Mouse (Mus musculus) hindbrain, embryonic 10.5 days (tissue): ENCODE measurements at regions not wholly inside any gene's neighbourhood (a gene's known extent, or its start where the extent isn't known, plus 50 kb on each side); places are given as distances from the start of the nearest gene placed in this dataset.

Source experiments
- DNase-seq: peaks from one replicate; pipeline ENCODE4 v3.0.0-alpha.2; 2017; ENCODE audit warnings: low spot score
- H3K27ac ChIP-seq: fragments of 300-500 bp; sonication (generic); 2 replicates; pipeline ENCODE4 v1.5.1; 2016; ENCODE audit warnings: mild to moderate bottlenecking, moderate library complexity
- H3K27me3 ChIP-seq: fragments of 300-500 bp; sonication (generic); 2 replicates; pipeline ENCODE4 v1.6.1; 2016; ENCODE audit warnings: mild to moderate bottlenecking; ENCODE audit not compliant: poor library complexity, insufficient read depth, severe bottlenecking
- H3K36me3 ChIP-seq: fragments of 300-500 bp; sonication (generic); 2 replicates; pipeline ENCODE4 v1.6.1; 2016; ENCODE audit warnings: mild to moderate bottlenecking, moderate library complexity
- H3K4me1 ChIP-seq: fragments of 300-500 bp; sonication (generic); replicated peaks from 2 replicates; pipeline ENCODE4 v1.6.1; 2016; ENCODE audit warnings: mild to moderate bottlenecking
- H3K4me3 ChIP-seq: fragments of 300-500 bp; sonication (generic); 2 replicates; pipeline ENCODE4 v1.5.1; 2016; ENCODE audit warnings: mild to moderate bottlenecking, moderate library complexity
- H3K9me3 ChIP-seq: fragments of 300-500 bp; sonication (generic); 2 replicates; pipeline ENCODE4 v1.6.1; 2016; ENCODE audit warnings: mild to moderate bottlenecking, moderate library complexity
- WGBS: fragments of 180-500 bp; shearing (Covaris S2); methylation state at CpG from one replicate; pipeline ENCODE4 v1.1.7; 2016; 5-methylcytosine and 5-hydroxymethylcytosine counted together

DNA sequence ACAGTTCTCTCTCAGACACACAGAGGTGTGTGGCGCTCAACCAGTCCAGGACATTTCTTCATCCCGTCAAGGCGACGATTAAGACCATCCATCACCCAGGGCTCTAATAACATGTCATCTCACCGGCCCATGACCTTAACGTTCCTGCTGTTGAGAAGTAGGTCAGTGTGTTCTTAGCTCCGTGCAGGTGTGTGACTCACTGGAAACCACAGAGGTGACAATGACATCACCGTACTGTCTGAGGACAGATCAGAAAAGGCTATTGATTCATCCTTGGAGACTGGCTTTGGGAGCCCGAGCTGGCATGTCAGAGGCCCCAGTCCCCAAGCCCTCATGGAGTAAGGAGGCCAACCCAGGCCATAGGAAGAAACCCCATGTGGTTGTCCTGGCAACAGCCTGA, 109.3 kb upstream of the Sulf2 start:
- DNase-seq = no peak
- peaks cover 69% of the 10 kb centered on the region for H3K27me3 ChIP-seq

GRCm38 (mm10) chr2:166261799-166262198, 106.3 kb upstream of the Sulf2 start:
- H3K9me3 ChIP-seq = no peaks in the 10 kb centered on the region
- peaks cover 82% of the 10 kb centered on the region for H3K27me3 ChIP-seq
- no peaks in the 10 kb centered on the region for H3K36me3 ChIP-seq
- H3K27ac ChIP-seq = peak overlapping the region; percentile 62
- H3K4me1 ChIP-seq = peaks cover 73% of the 10 kb centered on the region
- DNase-seq = peak; percentile 55
- WGBS = 13% methylated on average over 7 of the region's 7 CpGs
- no peak overlapping the region for H3K4me3 ChIP-seq

More for the DNA sequence above, 109.3 kb upstream of the Sulf2 start:
- Histone ChIP-seq H3K4me3 (no peak overlapping the region), H3K27ac (peak overlapping the region; percentile 66; the same call in 1 of the 2 replicates), H3K36me3 (no peaks in the 10 kb centered on the region), H3K9me3 (no peaks in the 10 kb centered on the region), H3K4me1 (peaks cover 57% of the 10 kb centered on the region)
- WGBS = 88% methylated on average over 9 of the region's 9 CpGs

DNA sequence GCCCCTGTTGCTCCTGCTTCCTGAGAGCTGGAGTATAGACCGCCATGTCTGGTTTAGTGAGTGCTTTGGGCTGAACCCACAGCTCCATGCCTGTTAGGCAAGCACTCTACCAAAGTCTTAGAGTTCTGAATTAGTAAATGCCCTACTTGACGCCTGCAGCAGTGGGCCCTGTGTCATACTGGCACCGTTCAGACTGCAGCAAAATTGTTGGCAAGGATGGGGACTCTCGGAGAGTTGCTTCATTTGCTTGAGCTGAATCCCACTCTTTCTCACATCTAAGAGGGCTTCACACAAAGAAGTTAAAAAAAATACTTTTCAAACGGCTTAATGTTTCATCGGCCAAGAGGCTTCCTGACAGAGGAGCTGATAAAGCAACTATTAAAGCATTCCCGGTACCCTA, 105.6 kb upstream of the Sulf2 start:
- 76% methylated on average over 7 of the region's 7 CpGs for WGBS
- H3K27ac ChIP-seq = peak overlapping the region; percentile 62
- H3K36me3 ChIP-seq = no peaks in the 10 kb centered on the region
- no peaks in the 10 kb centered on the region for H3K9me3 ChIP-seq
- no peak overlapping the region for H3K4me3 ChIP-seq
- H3K4me1 ChIP-seq = peaks cover 71% of the 10 kb centered on the region
- DNase-seq = no peak
- peaks cover 83% of the 10 kb centered on the region for H3K27me3 ChIP-seq

DNA sequence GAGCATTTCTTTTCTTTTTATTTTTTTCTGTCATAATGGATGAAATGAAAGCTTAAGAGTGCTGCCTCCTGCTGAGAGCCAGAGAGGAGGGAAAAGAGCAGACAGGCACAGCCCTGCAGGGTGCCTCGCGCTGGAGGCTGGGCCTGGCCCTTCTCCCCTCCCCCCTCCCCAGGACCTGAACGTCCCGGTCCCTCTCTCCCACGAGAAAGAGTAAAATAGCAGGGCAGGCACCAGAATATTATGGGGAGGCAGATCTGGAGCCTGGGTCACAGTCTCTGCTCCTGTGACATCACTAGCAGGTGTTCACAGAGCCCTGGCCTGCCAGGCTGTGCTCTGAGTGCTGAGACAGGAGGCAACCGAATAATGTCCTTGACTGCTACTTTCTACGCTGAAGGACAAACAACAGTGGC, 103.3 kb upstream of the Sulf2 start:
- Histone ChIP-seq H3K27ac (peak overlapping the region; percentile 71), H3K4me1 (peaks cover 73% of the 10 kb centered on the region), H3K4me3 (peak overlapping the region; percentile 20; the same call in 1 of the 2 replicates), H3K36me3 (no peaks in the 10 kb centered on the region), H3K27me3 (peaks cover 68% of the 10 kb centered on the region), H3K9me3 (no peaks in the 10 kb centered on the region)
- 7% methylated on average over 7 of the region's 7 CpGs for WGBS
- DNase-seq = no peak

DNA sequence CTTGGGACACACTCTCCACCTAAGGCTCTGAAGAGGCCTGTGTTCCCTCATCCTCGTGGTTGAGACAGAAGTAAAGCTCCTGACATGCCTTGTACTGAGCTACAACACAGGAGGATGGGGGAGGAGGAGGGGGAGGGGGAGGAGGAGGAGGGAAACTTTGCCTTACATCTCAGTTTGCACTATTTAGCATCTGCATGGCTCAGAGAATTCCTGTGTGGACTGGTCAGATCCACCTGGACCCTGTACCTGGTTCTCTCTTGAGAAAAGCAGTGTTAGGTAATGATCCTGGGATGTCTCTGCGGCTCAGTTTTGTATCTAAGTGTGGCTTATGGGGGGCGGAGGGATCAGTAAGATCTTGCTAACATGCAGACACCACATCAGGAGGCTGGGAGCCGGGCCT, 102.2 kb upstream of the Sulf2 start:
- Histone ChIP-seq H3K9me3 (no peaks in the 10 kb centered on the region), H3K4me1 (peaks cover 73% of the 10 kb centered on the region), H3K36me3 (no peaks in the 10 kb centered on the region), H3K27me3 (peaks cover 58% of the 10 kb centered on the region), H3K4me3 (no peak overlapping the region), H3K27ac (peak overlapping the region; percentile 37; the same call in 1 of the 2 replicates)
- WGBS = 64% methylated on average over 4 of the region's 4 CpGs
- no peak for DNase-seq

DNA sequence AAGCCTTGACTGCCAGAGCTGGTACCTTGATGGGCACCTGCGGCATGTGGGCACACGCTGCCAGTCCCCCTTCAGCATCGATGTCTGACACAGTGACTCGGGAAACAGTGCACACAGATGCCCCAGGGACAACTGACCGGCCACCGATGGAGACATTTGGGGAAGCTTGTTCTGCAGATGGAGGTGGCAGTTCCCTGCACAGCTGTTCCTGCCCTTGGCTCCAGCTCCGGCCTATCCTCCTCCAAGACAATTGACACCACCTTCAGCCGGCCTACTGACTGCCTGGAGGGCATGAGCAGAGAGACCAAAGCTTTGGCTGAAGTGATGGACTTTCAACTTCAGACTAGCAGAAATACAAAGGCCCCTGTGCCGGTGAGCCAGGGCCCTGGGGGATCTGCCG, 100.7 kb upstream of the Sulf2 start:
- WGBS = 78% methylated on average over 10 of the region's 10 CpGs
- H3K4me3 ChIP-seq = no peak overlapping the region
- H3K9me3 ChIP-seq = no peaks in the 10 kb centered on the region
- no peak for DNase-seq
- peak overlapping the region; percentile 37; the same call in 1 of the 2 replicates for H3K27ac ChIP-seq
- H3K36me3 ChIP-seq = no peaks in the 10 kb centered on the region
- peaks cover 68% of the 10 kb centered on the region for H3K4me1 ChIP-seq
- H3K27me3 ChIP-seq = peaks cover 51% of the 10 kb centered on the region

- Histone ChIP-seq H3K27ac (peak overlapping the region; percentile 70), H3K4me1 (peaks cover 64% of the 10 kb centered on the region)
- 75% methylated on average over 6 of the region's 6 CpGs for WGBS
Measured at GRCm38 (mm10) chr2:166254581-166254980, 99.1 kb upstream of the Sulf2 start.

GRCm38 (mm10) chr2:166252107-166252506, 96.6 kb upstream of the Sulf2 start:
- 86% methylated on average over 3 of the region's 3 CpGs for WGBS
- Histone ChIP-seq H3K36me3 (no peaks in the 10 kb centered on the region), H3K4me3 (no peak overlapping the region), H3K9me3 (no peaks in the 10 kb centered on the region), H3K27me3 (peaks cover 19% of the 10 kb centered on the region; the same call in 1 of the 2 replicates), H3K4me1 (peaks cover 53% of the 10 kb centered on the region), H3K27ac (no peak overlapping the region)
- DNase-seq = no peak

More at GRCm38 (mm10) chr2:166254581-166254980, 99.1 kb upstream of the Sulf2 start:
- Histone ChIP-seq H3K9me3 (no peaks in the 10 kb centered on the region), H3K36me3 (no peaks in the 10 kb centered on the region), H3K27me3 (peaks cover 35% of the 10 kb centered on the region), H3K4me3 (no peak overlapping the region)
- no peak for DNase-seq

DNA sequence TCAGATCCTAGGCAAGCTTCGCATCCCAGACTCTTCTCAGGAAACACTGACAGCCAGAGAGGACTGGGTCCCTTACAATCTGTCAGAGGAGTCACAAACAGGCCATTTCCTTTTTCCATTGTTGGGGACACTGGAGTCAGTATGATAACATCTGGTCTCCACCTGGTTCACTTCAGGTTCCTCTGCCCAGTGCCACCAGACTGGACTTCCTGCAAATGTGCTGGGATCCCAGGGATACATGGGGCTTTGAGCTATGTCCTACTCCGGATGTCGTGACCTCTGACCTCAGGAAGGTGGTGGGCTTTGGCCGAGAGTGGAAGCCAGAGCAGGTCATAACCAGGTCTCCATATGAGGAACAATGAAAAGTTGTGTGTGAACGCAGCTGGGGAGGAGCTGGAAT, 96.0 kb upstream of the Sulf2 start:
- WGBS = 58% methylated on average over 5 of the region's 5 CpGs
- peaks cover 58% of the 10 kb centered on the region for H3K4me1 ChIP-seq
- H3K27ac ChIP-seq = 0 out of 2 replicates have a peak overlapping the region, but pooled peaks have one; percentile 73
- H3K4me3 ChIP-seq = no peak overlapping the region
- peaks cover 18% of the 10 kb centered on the region; the same call in 1 of the 2 replicates for H3K27me3 ChIP-seq
- peak; percentile 32 for DNase-seq
- no peaks in the 10 kb centered on the region for H3K36me3 ChIP-seq
- H3K9me3 ChIP-seq = no peaks in the 10 kb centered on the region

DNA sequence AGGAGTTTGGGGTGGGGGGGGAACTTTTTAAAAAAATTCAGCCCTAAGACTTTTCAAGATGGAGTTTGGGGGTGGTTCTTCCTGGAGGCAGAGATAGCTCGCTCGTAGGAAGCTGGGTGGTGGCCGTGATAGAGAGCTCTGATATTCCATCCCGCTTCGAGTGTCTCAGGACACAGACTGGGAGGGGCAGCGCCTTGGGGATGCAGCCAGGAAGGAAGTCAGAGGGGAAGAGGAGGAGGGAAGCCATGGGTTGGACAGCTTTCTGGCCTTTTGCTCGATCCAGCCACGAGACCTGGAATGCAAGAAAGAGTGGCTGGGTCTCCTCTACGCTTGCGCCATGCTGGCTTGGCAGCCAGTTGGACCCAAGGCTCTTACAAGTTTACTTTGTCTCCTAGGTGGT, 95.1 kb upstream of the Sulf2 start:
- peak overlapping the region; percentile 73 for H3K27ac ChIP-seq
- H3K27me3 ChIP-seq = peaks cover 14% of the 10 kb centered on the region; the same call in 1 of the 2 replicates
- H3K4me1 ChIP-seq = peaks cover 57% of the 10 kb centered on the region
- DNase-seq = no peak
- 93% methylated on average over 10 of the region's 10 CpGs for WGBS
- no peak overlapping the region for H3K4me3 ChIP-seq
- no peaks in the 10 kb centered on the region for H3K36me3 ChIP-seq
- no peaks in the 10 kb centered on the region for H3K9me3 ChIP-seq

- peaks cover 14% of the 10 kb centered on the region; the same call in 1 of the 2 replicates for H3K27me3 ChIP-seq
- DNase-seq = no peak
- 53% methylated on average over 7 of the region's 7 CpGs for WGBS
- H3K4me1 ChIP-seq = peaks cover 55% of the 10 kb centered on the region
- H3K27ac ChIP-seq = peak overlapping the region; percentile 30
- H3K4me3 ChIP-seq = no peak overlapping the region
- no peaks in the 10 kb centered on the region for H3K36me3 ChIP-seq
- no peaks in the 10 kb centered on the region for H3K9me3 ChIP-seq
Measured at GRCm38 (mm10) chr2:166249338-166249950, 94.0 kb upstream of the Sulf2 start.

GRCm38 (mm10) chr2:166246401-166247189, 91.1 kb upstream of the Sulf2 start:
- H3K4me1 ChIP-seq = peaks cover 66% of the 10 kb centered on the region
- no peak overlapping the region for H3K4me3 ChIP-seq
- H3K36me3 ChIP-seq = no peaks in the 10 kb centered on the region
- no peak overlapping the region; the same call in 1 of the 2 replicates for H3K27ac ChIP-seq
- no peaks in the 10 kb centered on the region for H3K9me3 ChIP-seq
- DNase-seq = no peak
- peaks cover 14% of the 10 kb centered on the region; the same call in 1 of the 2 replicates for H3K27me3 ChIP-seq
- 81% methylated on average over 17 of the region's 17 CpGs for WGBS

- no peak for DNase-seq
- Histone ChIP-seq H3K27me3 (peaks cover 14% of the 10 kb centered on the region; the same call in 1 of the 2 replicates), H3K9me3 (peaks cover 11% of the 10 kb centered on the region), H3K27ac (peak overlapping the region; percentile 24; the same call in 1 of the 2 replicates), H3K4me1 (peaks cover 54% of the 10 kb centered on the region), H3K36me3 (peaks cover 6% of the 10 kb centered on the region; the same call in 1 of the 2 replicates), H3K4me3 (no peak overlapping the region)
- WGBS = 61% methylated on average over 8 of the region's 8 CpGs
Measured at GRCm38 (mm10) chr2:166245219-166245618, 89.8 kb upstream of the Sulf2 start.
